In genomic region chr5:140675079-140675478, GRCm38 (mm10) we compare ENCODE assay signal across 24 mouse cellular contexts. TPM values are rescaled to one million over a fixed set of nuclear protein-coding genes. Genes with fewer than 3 reads are reported as not detected.
DNase-seq lines count a peak whose midpoint lies in the region; ATAC-seq and TF ChIP-seq lines count a peak whose summit lies in the region.
"Had no signal": no experiment of that assay in that cellular context is flagged by ENCODE, and none has a peak within 500 bp of the region (broad histone marks: within the 10 kb centered on the region; RNA-seq: fewer than 3 reads in every experiment).

No protein-coding gene starts in this region.

- 0 out of 2 replicates have a peak, but pooled peaks have one; percentile 30 for ATAC-seq in hindbrain, postnatal 0 days
- no peak for ATAC-seq in hindbrain, embryonic 16.5 days
- no peak; the same call in 1 of the 2 replicates for ATAC-seq in midbrain, embryonic 15.5 days (replicated peaks)
- ATAC-seq in heart, embryonic 11.5 days (replicated peaks; ENCODE audit: insufficient number of reproducible peaks, low FRiP score, low TSS enrichment) = no peak
- ATAC-seq: intestine, postnatal 0 days had no signal

- DNase-seq in adrenal gland, postnatal 14 days = peak; percentile 35
- no peak for DNase-seq in adrenal gland, postnatal 10 days
- DNase-seq in hindbrain, postnatal 0 days (ENCODE audit: low spot score) = peak; percentile 23
- DNase-seq in embryonic facial prominence, embryonic 10.5 days (ENCODE audit: low spot score) = no peak
- DNase-seq in thymus, postnatal 36 days = no peak
- DNase-seq: adrenal gland, postnatal 25 days; cerebellum, adult 9-11 months; gastrocnemius, adult 2 months; heart, postnatal 10 days; kidney, postnatal 36 days; layer of hippocampus, postnatal 36 days; thymus, adult 2 months had no signal

- no peaks in the 10 kb centered on the region for H3K27me3 ChIP-seq in hindbrain, postnatal 0 days (ENCODE audit: insufficient read depth, low read length)
- no peaks in the 10 kb centered on the region for H3K27me3 ChIP-seq in hindbrain, embryonic 16.5 days (replicated peaks; ENCODE audit: control insufficient read depth, insufficient read depth, low read length)
- H3K27me3 ChIP-seq in embryonic facial prominence, embryonic 10.5 days (replicated peaks; ENCODE audit: low read depth, poor library complexity, severe bottlenecking) = no peaks in the 10 kb centered on the region
- H3K27me3 ChIP-seq in midbrain, embryonic 15.5 days (replicated peaks) = no peaks in the 10 kb centered on the region
- no peaks in the 10 kb centered on the region for H3K27me3 ChIP-seq in heart, embryonic 11.5 days (ENCODE audit: control insufficient read depth, insufficient read depth, low read length)
- H3K27me3 ChIP-seq: kidney, embryonic 15.5 days; limb, embryonic 15.5 days; lung, embryonic 15.5 days had no signal

- H3K36me3 ChIP-seq in hindbrain, postnatal 0 days (ENCODE audit: insufficient read depth, low read length) = peaks cover 26% of the 10 kb centered on the region; the same call in 1 of the 2 replicates
- H3K36me3 ChIP-seq in hindbrain, embryonic 16.5 days (ENCODE audit: control insufficient read depth, insufficient read depth, low read length) = peaks cover 21% of the 10 kb centered on the region
- H3K36me3 ChIP-seq in embryonic facial prominence, embryonic 10.5 days (replicated peaks) = peaks cover 81% of the 10 kb centered on the region
- peaks cover 2% of the 10 kb centered on the region; the same call in 1 of the 2 replicates for H3K36me3 ChIP-seq in midbrain, embryonic 15.5 days (replicated peaks)
- peaks cover 3% of the 10 kb centered on the region; the same call in 1 of the 2 replicates for H3K36me3 ChIP-seq in heart, embryonic 11.5 days (ENCODE audit: control insufficient read depth, insufficient read depth, low read length)

- no peaks in the 10 kb centered on the region for H3K9me3 ChIP-seq in hindbrain, postnatal 0 days (ENCODE audit: low read length)
- no peaks in the 10 kb centered on the region for H3K9me3 ChIP-seq in hindbrain, embryonic 16.5 days (ENCODE audit: control insufficient read depth, low read length)
- H3K9me3 ChIP-seq in embryonic facial prominence, embryonic 10.5 days = no peaks in the 10 kb centered on the region
- no peaks in the 10 kb centered on the region for H3K9me3 ChIP-seq in midbrain, embryonic 15.5 days
- H3K9me3 ChIP-seq in heart, embryonic 11.5 days (replicated peaks; ENCODE audit: control insufficient read depth, low read length) = no peaks in the 10 kb centered on the region
- H3K9me3 ChIP-seq: forebrain, embryonic 10.5 days; kidney, embryonic 15.5 days; limb, embryonic 15.5 days; lung, embryonic 15.5 days had no signal

- no peak overlapping the region for H3K27ac ChIP-seq in hindbrain, postnatal 0 days
- no peak overlapping the region for H3K27ac ChIP-seq in hindbrain, embryonic 16.5 days (ENCODE audit: low read depth, low read length)
- 0 out of 2 replicates have a peak overlapping the region, but pooled peaks have one; percentile 14 for H3K27ac ChIP-seq in embryonic facial prominence, embryonic 10.5 days (replicated peaks)
- H3K27ac ChIP-seq in midbrain, embryonic 15.5 days = 0 out of 2 replicates have a peak overlapping the region, but pooled peaks have one; percentile 0
- H3K27ac ChIP-seq in heart, embryonic 11.5 days (ENCODE audit: low read depth, low read length) = no peak overlapping the region
- H3K27ac ChIP-seq: forebrain, embryonic 10.5 days; gastrocnemius, adult 2 months; kidney, embryonic 15.5 days; limb, embryonic 15.5 days; liver, embryonic 14.5 days; lung, embryonic 15.5 days; macrophage; stomach, postnatal 0 days had no signal

- no peaks in the 10 kb centered on the region for H3K4me1 ChIP-seq in hindbrain, postnatal 0 days (ENCODE audit: insufficient read depth, low read length)
- no peaks in the 10 kb centered on the region for H3K4me1 ChIP-seq in hindbrain, embryonic 16.5 days (ENCODE audit: control insufficient read depth, insufficient read depth, low read depth, low read length)
- peaks cover 2% of the 10 kb centered on the region; the same call in 1 of the 2 replicates for H3K4me1 ChIP-seq in embryonic facial prominence, embryonic 10.5 days
- H3K4me1 ChIP-seq in midbrain, embryonic 15.5 days = 0 out of 2 replicates have a peak, but pooled peaks cover 3% of the 10 kb centered on the region
- H3K4me1 ChIP-seq in heart, embryonic 11.5 days (ENCODE audit: control insufficient read depth, insufficient read depth, low read length) = peaks cover 6% of the 10 kb centered on the region; the same call in 1 of the 2 replicates
- H3K4me1 ChIP-seq: forebrain, embryonic 10.5 days; kidney, embryonic 15.5 days; lung, embryonic 15.5 days had no signal

- WGBS in hindbrain, postnatal 0 days = 64% methylated on average over 11 of the region's 11 CpGs
- WGBS in hindbrain, embryonic 16.5 days = 63% methylated on average over 11 of the region's 11 CpGs
- WGBS in embryonic facial prominence, embryonic 10.5 days = 92% methylated on average over 11 of the region's 11 CpGs
- 72% methylated on average over 11 of the region's 11 CpGs for WGBS in midbrain, embryonic 15.5 days
- 82% methylated on average over 11 of the region's 11 CpGs for WGBS in heart, embryonic 11.5 days (ENCODE audit: insufficient replicate concordance)

- no peak overlapping the region for H3K4me2 ChIP-seq in hindbrain, postnatal 0 days (ENCODE audit: low read depth, low read length)
- H3K4me2 ChIP-seq in hindbrain, embryonic 16.5 days (ENCODE audit: low read length) = no peak overlapping the region
- no peak overlapping the region for H3K4me2 ChIP-seq in midbrain, embryonic 15.5 days
- no peak overlapping the region for H3K4me2 ChIP-seq in heart, embryonic 11.5 days
- H3K4me2 ChIP-seq: kidney, embryonic 15.5 days; limb, embryonic 15.5 days; lung, embryonic 15.5 days had no signal

- no peak for TF ChIP-seq CTCF in hindbrain, postnatal 0 days (IDR thresholded peaks at IDR 0.05; ENCODE audit: low read depth)

- no peak overlapping the region for H3K9ac ChIP-seq in hindbrain, postnatal 0 days (replicated peaks; ENCODE audit: low read length)
- no peak overlapping the region for H3K9ac ChIP-seq in hindbrain, embryonic 16.5 days (ENCODE audit: low read depth, low read length)
- no peak overlapping the region for H3K9ac ChIP-seq in midbrain, embryonic 15.5 days
- no peak overlapping the region for H3K9ac ChIP-seq in heart, embryonic 11.5 days (ENCODE audit: low read depth, low read length)
- H3K9ac ChIP-seq: kidney, embryonic 15.5 days; limb, embryonic 15.5 days; liver, embryonic 14.5 days; lung, embryonic 15.5 days had no signal

- no peak overlapping the region for H3K4me3 ChIP-seq in hindbrain, postnatal 0 days (ENCODE audit: low read length)
- H3K4me3 ChIP-seq in hindbrain, embryonic 16.5 days (ENCODE audit: low read length) = no peak overlapping the region
- H3K4me3 ChIP-seq in embryonic facial prominence, embryonic 10.5 days = no peak overlapping the region
- no peak overlapping the region for H3K4me3 ChIP-seq in midbrain, embryonic 15.5 days
- no peak overlapping the region for H3K4me3 ChIP-seq in heart, embryonic 11.5 days (ENCODE audit: low read depth, low read length)
- H3K4me3 ChIP-seq: forebrain, embryonic 10.5 days; gastrocnemius, adult 2 months; kidney, embryonic 15.5 days; limb, embryonic 15.5 days; lung, embryonic 15.5 days; myocyte had no signal

RNA-seq across cellular contexts. Expression of gene Ttyh3, which starts 26.2 kb away (rescaled TPM):
- 72.5 and 83.6 TPM in 2 replicates for total RNA-seq in adrenal gland, postnatal 14 days (2021)
- 100 to 1,000 TPM in 1 of 2 experiments, 10 to 100 TPM in 1; 79.8 to 108 TPM for total RNA-seq in adrenal gland, postnatal 10 days (2021)
- total RNA-seq in hindbrain, postnatal 0 days (2014; rRNA removed) = 253 and 260 TPM in 2 replicates
- polyA plus RNA-seq in hindbrain, postnatal 0 days (2015; fragmentation: Nextera tagmentation; extraction: Ambion mirVana) = 53.5 and 60.3 TPM in 2 replicates
- 56.0 and 68.9 TPM in 2 replicates for polyA plus RNA-seq in hindbrain, embryonic 16.5 days (2015; fragmentation: Nextera tagmentation; extraction: Ambion mirVana)
- polyA plus RNA-seq in embryonic facial prominence, embryonic 10.5 days (2016; fragmentation: Nextera tagmentation; extraction: Ambion mirVana) = 33.4 and 35.5 TPM in 2 replicates
- polyA plus RNA-seq in midbrain, embryonic 15.5 days (2015; fragmentation: Nextera tagmentation; extraction: Ambion mirVana) = 80.3 and 84.2 TPM in 2 replicates
- polyA plus RNA-seq in heart, embryonic 11.5 days (2014; fragmentation: Nextera tagmentation; extraction: Ambion mirVana) = 26.7 and 28.8 TPM in 2 replicates

RNA-seq across cellular contexts. Expression of gene Iqce, which starts 27.1 kb away (rescaled TPM):
- 19.0 and 22.7 TPM in 2 replicates for total RNA-seq in adrenal gland, postnatal 14 days (2021)
- total RNA-seq in adrenal gland, postnatal 10 days (2021) = 10 to 100 TPM; 18.9 to 23.6 TPM
- 19.1 and 43.1 TPM in 2 replicates for total RNA-seq in hindbrain, postnatal 0 days (2014; rRNA removed)
- 22.1 and 24.8 TPM in 2 replicates for polyA plus RNA-seq in hindbrain, postnatal 0 days (2015; fragmentation: Nextera tagmentation; extraction: Ambion mirVana)
- 27.9 and 28.6 TPM in 2 replicates for polyA plus RNA-seq in hindbrain, embryonic 16.5 days (2015; fragmentation: Nextera tagmentation; extraction: Ambion mirVana)
- polyA plus RNA-seq in embryonic facial prominence, embryonic 10.5 days (2016; fragmentation: Nextera tagmentation; extraction: Ambion mirVana) = 27.4 and 28.2 TPM in 2 replicates
- 27.4 and 32.2 TPM in 2 replicates for polyA plus RNA-seq in midbrain, embryonic 15.5 days (2015; fragmentation: Nextera tagmentation; extraction: Ambion mirVana)
- polyA plus RNA-seq in heart, embryonic 11.5 days (2014; fragmentation: Nextera tagmentation; extraction: Ambion mirVana) = 8.1 and 10.7 TPM in 2 replicates

RNA-seq across cellular contexts. Expression of gene Brat1, which starts 29.7 kb away (rescaled TPM):
- total RNA-seq in adrenal gland, postnatal 14 days (2021) = 16.8 and 19.6 TPM in 2 replicates
- 10 to 100 TPM; 15.4 to 17.0 TPM for total RNA-seq in adrenal gland, postnatal 10 days (2021)
- total RNA-seq in hindbrain, postnatal 0 days (2014; rRNA removed) = 44.6 and 46.7 TPM in 2 replicates
- 17.9 and 18.1 TPM in 2 replicates for polyA plus RNA-seq in hindbrain, postnatal 0 days (2015; fragmentation: Nextera tagmentation; extraction: Ambion mirVana)
- polyA plus RNA-seq in hindbrain, embryonic 16.5 days (2015; fragmentation: Nextera tagmentation; extraction: Ambion mirVana) = 24.3 and 27.4 TPM in 2 replicates
- 22.8 and 24.9 TPM in 2 replicates for polyA plus RNA-seq in embryonic facial prominence, embryonic 10.5 days (2016; fragmentation: Nextera tagmentation; extraction: Ambion mirVana)
- polyA plus RNA-seq in midbrain, embryonic 15.5 days (2015; fragmentation: Nextera tagmentation; extraction: Ambion mirVana) = 25.4 and 25.9 TPM in 2 replicates
- polyA plus RNA-seq in heart, embryonic 11.5 days (2014; fragmentation: Nextera tagmentation; extraction: Ambion mirVana) = 9.0 and 9.8 TPM in 2 replicates

RNA-seq across cellular contexts. Expression of gene Amz1, which starts 48.8 kb away (rescaled TPM):
- total RNA-seq in adrenal gland, postnatal 14 days (2021) = 0.53 and 0.85 TPM in 2 replicates
- total RNA-seq in adrenal gland, postnatal 10 days (2021) = 1 to 10 TPM in 1 of 2 experiments, under 1 TPM in 1; 0.54 to 1.5 TPM
- total RNA-seq in hindbrain, postnatal 0 days (2014; rRNA removed) = 11.8 and 12.6 TPM in 2 replicates
- polyA plus RNA-seq in hindbrain, postnatal 0 days (2015; fragmentation: Nextera tagmentation; extraction: Ambion mirVana) = 9.4 and 9.7 TPM in 2 replicates
- polyA plus RNA-seq in hindbrain, embryonic 16.5 days (2015; fragmentation: Nextera tagmentation; extraction: Ambion mirVana) = 6.3 and 6.6 TPM in 2 replicates
- polyA plus RNA-seq in embryonic facial prominence, embryonic 10.5 days (2016; fragmentation: Nextera tagmentation; extraction: Ambion mirVana) = 0.79 and 0.82 TPM in 2 replicates
- 5.0 and 5.2 TPM in 2 replicates for polyA plus RNA-seq in midbrain, embryonic 15.5 days (2015; fragmentation: Nextera tagmentation; extraction: Ambion mirVana)
- polyA plus RNA-seq in heart, embryonic 11.5 days (2014; fragmentation: Nextera tagmentation; extraction: Ambion mirVana) = 0.21 and 0.69 TPM in 2 replicates

Comparison
In these comparisons a context has a peak if more than half of its experiments do, and no peak if none do; other contexts are left out.
1. DNase-seq: peak in adrenal gland, postnatal 14 days (single experiment) and hindbrain, postnatal 0 days (single experiment); none in adrenal gland, postnatal 10 days (single experiment), embryonic facial prominence, embryonic 10.5 days (single experiment) and thymus, postnatal 36 days (0 of 2).
2. H3K27ac ChIP-seq: peak in embryonic facial prominence, embryonic 10.5 days (single experiment) and midbrain, embryonic 15.5 days (single experiment); none in hindbrain, postnatal 0 days (single experiment), hindbrain, embryonic 16.5 days (single experiment) and heart, embryonic 11.5 days (single experiment).